Mouse (Mus musculus) forebrain, embryonic 14.5 days (tissue): ENCODE results near the gene Yipf1. TPM values are rescaled to one million over a fixed set of nuclear protein-coding genes. Genes with fewer than 3 reads are reported as not detected.

Experiments used
- ATAC-seq: fragments of 200-750 bp; cut with Nextera tagmentation; 2 replicates; pipeline ENCODE4 v1.8.0; 2017; ENCODE audit warnings: mild to moderate bottlenecking, moderate library complexity
- DNase-seq: peaks from one replicate; pipeline ENCODE4 v3.0.0-alpha.2; 2015; ENCODE audit warnings: low spot score
- H3K27ac ChIP-seq: fragments of 300-500 bp; sonication (generic); 2 replicates; pipeline ENCODE4 v1.5.1; 2014; ENCODE audit warnings: low read depth, mild to moderate bottlenecking, control low read depth, low read length, moderate library complexity
- H3K27me3 ChIP-seq: fragments of 300-500 bp; sonication (generic); replicated peaks from 2 replicates; pipeline ENCODE4 v1.6.1; 2014; ENCODE audit warnings: low read length, control low read depth, mixed read lengths; ENCODE audit not compliant: control insufficient read depth, insufficient read depth
- H3K36me3 ChIP-seq: fragments of 300-500 bp; sonication (generic); 2 replicates; pipeline ENCODE4 v1.6.1; 2014; ENCODE audit warnings: low read length, control low read depth; ENCODE audit not compliant: control insufficient read depth, insufficient read depth
- H3K4me1 ChIP-seq: fragments of 300-500 bp; sonication (generic); 2 replicates; pipeline ENCODE4 v1.6.1; 2014; ENCODE audit warnings: antibody characterized with exemption, low read length, control low read depth; ENCODE audit not compliant: control insufficient read depth, insufficient read depth
- H3K4me2 ChIP-seq: fragments of 300-500 bp; sonication (generic); 2 replicates; pipeline ENCODE4 v1.6.1; 2014; ENCODE audit warnings: mild to moderate bottlenecking, control low read depth, low read length
- H3K4me3 ChIP-seq: fragments of 300-500 bp; sonication (generic); 2 replicates; pipeline ENCODE4 v1.5.1; 2014; ENCODE audit warnings: low read depth, low read length, control low read depth
- H3K9ac ChIP-seq: fragments of 300-500 bp; sonication (generic); 2 replicates; pipeline ENCODE4 v1.6.1; 2014; ENCODE audit warnings: mild to moderate bottlenecking, low read length, control low read depth, moderate library complexity
- H3K9me3 ChIP-seq: fragments of 300-500 bp; sonication (generic); replicated peaks from 2 replicates; pipeline ENCODE4 v1.6.1; 2016; ENCODE audit warnings: low read length, control low read depth, mixed read lengths; ENCODE audit not compliant: control insufficient read depth
- WGBS: fragments of 180-500 bp; shearing (Covaris S2); extraction: QIAGEN DNeasy Blood & Tissue Kit; methylation state at CpG from one replicate; pipeline ENCODE4 v1.1.7; 2014; 5-methylcytosine and 5-hydroxymethylcytosine counted together
- polyA plus RNA-seq: library from polyadenylated mRNA; unstranded; fragments of >200 nt; fragmentation: Nextera tagmentation; extraction: Ambion mirVana; gene quantifications from 2 replicates; pipeline ENCODE4 v1.2.1, GENCODE M21; 2014

Gene Yipf1
- polyA plus RNA-seq, 1 experiment from 2014 or later, result 66.4 TPM

GRCm38 (mm10) chr4:107306966-107307365 is 7.2 kb upstream of the Yipf1 start, which contains the start of gene Dio1:
TSS of gene Dio1 (minus strand) at chr4:107307169.
- Histone ChIP-seq H3K36me3 (no peaks in the 10 kb centered on the region), H3K27me3 (no peaks in the 10 kb centered on the region), H3K4me1 (no peaks in the 10 kb centered on the region), H3K27ac (no peak within 1 kb of the TSS), H3K9me3 (no peaks in the 10 kb centered on the region), H3K4me3 (no peak within 1 kb of the TSS), H3K9ac (no peak within 1 kb of the TSS), H3K4me2 (no peak within 1 kb of the TSS)
- ATAC-seq (no peak), DNase-seq (no peak)
- WGBS, result 58% methylated on average over 6 of the region's 6 CpGs

GRCm38 (mm10) chr4:107314479-107314805 is 279 bp downstream of the Yipf1 start:
- no peak overlapping the region for H3K27ac ChIP-seq
- DNase-seq, result no peak
- ATAC-seq, result no peak; the same call in 1 of the 2 replicates
- H3K9ac ChIP-seq, result peak overlapping the region; percentile 62
- WGBS, result 11% methylated on average over 7 of the region's 7 CpGs
- H3K36me3 ChIP-seq, result peaks cover 20% of the 10 kb centered on the region
- H3K9me3 ChIP-seq, result no peaks in the 10 kb centered on the region
- H3K27me3 ChIP-seq, result no peaks in the 10 kb centered on the region
- H3K4me3 ChIP-seq, result peak overlapping the region; percentile 54
- peaks cover 6% of the 10 kb centered on the region; the same call in 1 of the 2 replicates for H3K4me1 ChIP-seq
- peak overlapping the region; percentile 63 for H3K4me2 ChIP-seq

- no peak overlapping the region for H3K4me3 ChIP-seq
- ATAC-seq (no peak), DNase-seq (no peak)
- peaks cover 45% of the 10 kb centered on the region for H3K36me3 ChIP-seq
- H3K9me3 ChIP-seq, result no peaks in the 10 kb centered on the region
- peaks cover 6% of the 10 kb centered on the region; the same call in 1 of the 2 replicates for H3K4me1 ChIP-seq
- no peak overlapping the region for H3K27ac ChIP-seq
- H3K4me2 ChIP-seq, result no peak overlapping the region
- 79% methylated on average over 8 of the region's 8 CpGs for WGBS
- no peak overlapping the region for H3K9ac ChIP-seq
- no peaks in the 10 kb centered on the region for H3K27me3 ChIP-seq
These were observed 4.5 kb downstream of the Yipf1 start for GRCm38 (mm10) chr4:107318646-107319045.

- Histone ChIP-seq H3K27me3 (no peaks in the 10 kb centered on the region), H3K27ac (no peak overlapping the region), H3K4me2 (no peak overlapping the region), H3K9ac (no peak overlapping the region), H3K4me1 (no peaks in the 10 kb centered on the region), H3K9me3 (no peaks in the 10 kb centered on the region), H3K36me3 (peaks cover 54% of the 10 kb centered on the region), H3K4me3 (no peak overlapping the region)
- 81% methylated on average over 2 of the region's 2 CpGs for WGBS
- no peak for ATAC-seq
- no peak for DNase-seq
These were observed 6.9 kb downstream of the Yipf1 start for GRCm38 (mm10) chr4:107321041-107321440.

- H3K27ac ChIP-seq, result no peak overlapping the region
These were observed 8.9 kb downstream of the Yipf1 start for GRCm38 (mm10) chr4:107323113-107323512.

GRCm38 (mm10) chr4:107328530-107328929 is 14.4 kb downstream of the Yipf1 start:
- H3K4me1 ChIP-seq, result no peaks in the 10 kb centered on the region
- ATAC-seq, result no peak
- no peaks in the 10 kb centered on the region for H3K27me3 ChIP-seq
- WGBS, result 95% methylated on average over 8 of the region's 8 CpGs
- no peak for DNase-seq
- peaks cover 13% of the 10 kb centered on the region for H3K36me3 ChIP-seq
- H3K9me3 ChIP-seq, result no peaks in the 10 kb centered on the region
- H3K9ac ChIP-seq, result no peak overlapping the region
- no peak overlapping the region for H3K4me2 ChIP-seq
- no peak overlapping the region for H3K27ac ChIP-seq
- H3K4me3 ChIP-seq, result no peak overlapping the region

More at GRCm38 (mm10) chr4:107323113-107323512, 8.9 kb downstream of the Yipf1 start:
- peaks cover 44% of the 10 kb centered on the region for H3K36me3 ChIP-seq
- DNase-seq (no peak), ATAC-seq (no peak)
- no peak overlapping the region for H3K4me3 ChIP-seq
- no peaks in the 10 kb centered on the region for H3K4me1 ChIP-seq
- H3K9me3 ChIP-seq, result no peaks in the 10 kb centered on the region
- 95% methylated on average over 2 of the region's 2 CpGs for WGBS
- H3K9ac ChIP-seq, result no peak overlapping the region
- H3K4me2 ChIP-seq, result no peak overlapping the region
- H3K27me3 ChIP-seq, result no peaks in the 10 kb centered on the region

- DNase-seq, result no peak
- H3K4me1 ChIP-seq, result no peaks in the 10 kb centered on the region
- H3K4me2 ChIP-seq, result no peak overlapping the region
- WGBS, result 92% methylated on average over 4 of the region's 4 CpGs
- H3K36me3 ChIP-seq, result 0 out of 2 replicates have a peak, but pooled peaks cover 5% of the 10 kb centered on the region
- H3K27me3 ChIP-seq, result no peaks in the 10 kb centered on the region
- no peak overlapping the region for H3K27ac ChIP-seq
- H3K4me3 ChIP-seq, result no peak overlapping the region
- H3K9me3 ChIP-seq, result no peaks in the 10 kb centered on the region
- no peak overlapping the region for H3K9ac ChIP-seq
- no peak for ATAC-seq
These were observed 19.4 kb downstream of the Yipf1 start for GRCm38 (mm10) chr4:107333514-107333913.

GRCm38 (mm10) chr4:107336356-107336755 is 22.2 kb downstream of the Yipf1 start:
- no peaks in the 10 kb centered on the region; the same call in 1 of the 2 replicates for H3K4me1 ChIP-seq
- WGBS, result 76% methylated on average over 8 of the region's 8 CpGs
- DNase-seq (no peak), ATAC-seq (no peak)
- H3K4me2 ChIP-seq, result no peak overlapping the region
- no peak overlapping the region for H3K27ac ChIP-seq
- no peaks in the 10 kb centered on the region for H3K9me3 ChIP-seq
- H3K9ac ChIP-seq, result no peak overlapping the region
- H3K27me3 ChIP-seq, result no peaks in the 10 kb centered on the region
- 0 out of 2 replicates have a peak, but pooled peaks cover 2% of the 10 kb centered on the region for H3K36me3 ChIP-seq
- no peak overlapping the region for H3K4me3 ChIP-seq

GRCm38 (mm10) chr4:107337455-107337854 is 23.3 kb downstream of the Yipf1 start:
- WGBS, result 90% methylated on average over 5 of the region's 5 CpGs
- H3K27me3 ChIP-seq, result no peaks in the 10 kb centered on the region
- ATAC-seq (no peak), DNase-seq (no peak)
- H3K9ac ChIP-seq, result no peak overlapping the region
- H3K9me3 ChIP-seq, result no peaks in the 10 kb centered on the region
- no peak overlapping the region for H3K4me3 ChIP-seq
- H3K4me2 ChIP-seq, result no peak overlapping the region
- H3K27ac ChIP-seq, result no peak overlapping the region
- 0 out of 2 replicates have a peak, but pooled peaks cover 5% of the 10 kb centered on the region for H3K36me3 ChIP-seq
- H3K4me1 ChIP-seq, result no peaks in the 10 kb centered on the region; the same call in 1 of the 2 replicates
